Mouse (Mus musculus): ENCODE results near the gene Lrrc3c. TPM values are rescaled to one million over a fixed set of nuclear protein-coding genes. Genes with fewer than 3 reads are reported as not detected.
"Not testable (repeated sequence)": the region's sequence is repeated elsewhere in the genome, so short reads cannot be mapped to it uniquely, and the experiment has no call there.

Gene Lrrc3c
- polyA plus RNA-seq, 1 experiment from 2014 or later = not detected

DNA sequence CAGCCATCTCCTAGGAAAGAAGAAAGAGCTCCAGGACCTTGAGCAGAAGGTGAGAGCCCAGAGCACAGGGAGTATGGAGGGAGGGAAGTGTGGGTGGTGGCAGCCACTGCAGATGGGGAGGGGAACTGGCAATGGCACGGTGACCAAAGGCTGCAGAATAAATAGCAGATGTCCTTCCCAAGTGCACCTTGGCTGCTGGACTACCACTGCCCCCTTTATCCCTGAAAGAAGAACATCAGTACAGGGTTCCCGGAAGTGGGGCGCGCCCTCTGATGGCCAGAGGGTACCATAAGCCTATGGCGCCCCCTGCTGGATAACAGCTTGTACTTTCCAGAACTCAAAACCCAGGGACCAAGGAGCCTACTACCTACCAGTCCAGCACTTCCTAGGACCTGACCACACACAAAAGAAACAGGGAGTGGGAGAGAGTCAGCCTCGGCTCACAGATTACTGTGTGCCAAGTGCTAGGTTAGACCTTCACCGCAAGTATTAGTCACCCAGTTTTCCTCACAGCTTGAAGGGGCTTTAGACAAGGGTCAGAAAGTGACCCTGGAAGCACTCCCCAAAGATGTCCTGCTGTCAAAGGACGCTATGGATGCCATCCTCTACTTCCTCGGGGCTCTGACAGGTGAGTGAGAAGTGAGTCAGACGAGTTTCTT is 37.4 kb downstream of the Lrrc3c start:
- not testable (repeated sequence) for ATAC-seq (ENCODE audit: insufficient number of reproducible peaks, insufficient read depth, low FRiP score, low read depth); H3K9ac ChIP-seq (ENCODE audit: low read length); H3K4me1 ChIP-seq (ENCODE audit: control insufficient read depth in 2 of 2, insufficient read depth in 2 of 2, low read length in 2 of 2); H3K4me3 ChIP-seq (ENCODE audit: control insufficient read depth in 1 of 2, insufficient read depth in 1 of 2, low read depth in 1 of 2, low read length in 2 of 2); H3K9me3 ChIP-seq (ENCODE audit: control insufficient read depth, low read length); H3K27me3 ChIP-seq (ENCODE audit: control insufficient read depth, insufficient read depth, low read length); H3K36me3 ChIP-seq (ENCODE audit: control insufficient read depth, insufficient read depth, low read length); H3K27ac ChIP-seq (replicated peaks in 1 of 2; ENCODE audit: control insufficient read depth in 1 of 2, insufficient read depth in 1 of 2, low read depth in 2 of 2, low read length in 2 of 2); H3K4me2 ChIP-seq (ENCODE audit: low read length)
- 32% methylated on average over 10 of the region's 10 CpGs for WGBS

DNA sequence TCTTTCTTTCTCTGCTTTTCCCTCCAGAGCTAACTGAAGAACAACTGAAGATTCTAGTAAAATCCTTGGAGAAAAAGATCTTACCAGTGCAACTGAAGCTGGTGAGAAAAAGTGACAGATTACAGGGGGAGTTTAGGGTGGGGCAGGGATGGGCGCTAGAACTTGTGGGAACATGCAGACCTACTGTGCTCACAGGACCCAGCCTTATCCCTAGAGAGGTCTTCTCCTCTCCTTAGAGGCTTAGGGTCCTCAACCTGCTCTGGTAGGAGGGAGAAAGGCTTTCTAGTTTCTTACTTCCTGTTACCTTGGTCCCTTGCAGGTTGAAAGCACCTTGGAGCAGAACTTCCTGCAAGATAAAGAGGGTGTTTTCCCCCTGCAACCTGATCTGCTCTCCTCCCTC is 39.4 kb downstream of the Lrrc3c start:
- Histone ChIP-seq H3K4me3 (ENCODE audit: control insufficient read depth in 1 of 2, insufficient read depth in 1 of 2, low read depth in 1 of 2, low read length in 2 of 2) (no peak overlapping the region), H3K4me2 (ENCODE audit: low read length) (no peak overlapping the region), H3K36me3 (ENCODE audit: control insufficient read depth, insufficient read depth, low read length) (no peaks in the 10 kb centered on the region), H3K4me1 (ENCODE audit: control insufficient read depth in 2 of 2, insufficient read depth in 2 of 2, low read length in 2 of 2) (no peaks in the 10 kb centered on the region), H3K9me3 (ENCODE audit: control insufficient read depth, low read length) (no peaks in the 10 kb centered on the region), H3K27me3 (ENCODE audit: control insufficient read depth, insufficient read depth, low read length) (peaks cover 4% of the 10 kb centered on the region; the same call in 1 of the 2 replicates), H3K9ac (ENCODE audit: low read length) (no peak overlapping the region), H3K27ac (replicated peaks in 1 of 2; ENCODE audit: control insufficient read depth in 1 of 2, insufficient read depth in 1 of 2, low read depth in 2 of 2, low read length in 2 of 2) (no peak overlapping the region)
- 63% methylated on average over 1 of the region's 1 CpGs for WGBS
- no peak for ATAC-seq (ENCODE audit: insufficient number of reproducible peaks, insufficient read depth, low FRiP score, low read depth)

- no peaks in the 10 kb centered on the region for H3K36me3 ChIP-seq (ENCODE audit: control insufficient read depth, insufficient read depth, low read length)
- ATAC-seq (ENCODE audit: insufficient number of reproducible peaks, insufficient read depth, low FRiP score, low read depth) = no peak
- 49% methylated on average over 5 of the region's 5 CpGs for WGBS
- H3K4me1 ChIP-seq (ENCODE audit: control insufficient read depth in 2 of 2, insufficient read depth in 2 of 2, low read length in 2 of 2) = no peaks in the 10 kb centered on the region
- H3K27me3 ChIP-seq (ENCODE audit: control insufficient read depth, insufficient read depth, low read length) = no peaks in the 10 kb centered on the region
- no peak overlapping the region for H3K4me2 ChIP-seq (ENCODE audit: low read length)
- no peak overlapping the region for H3K4me3 ChIP-seq (ENCODE audit: control insufficient read depth in 1 of 2, insufficient read depth in 1 of 2, low read depth in 1 of 2, low read length in 2 of 2)
- H3K9me3 ChIP-seq (ENCODE audit: control insufficient read depth, low read length) = no peaks in the 10 kb centered on the region
- H3K27ac ChIP-seq (replicated peaks in 1 of 2; ENCODE audit: control insufficient read depth in 1 of 2, insufficient read depth in 1 of 2, low read depth in 2 of 2, low read length in 2 of 2) = no peak overlapping the region
- H3K9ac ChIP-seq (ENCODE audit: low read length) = no peak overlapping the region
These were observed 42.0 kb downstream of the Lrrc3c start for GRCm38 (mm10) chr11:98640091-98640490.

- ATAC-seq (ENCODE audit: insufficient number of reproducible peaks, insufficient read depth, low FRiP score, low read depth) = no peak
- H3K9ac ChIP-seq (ENCODE audit: low read length) = no peak overlapping the region
- H3K27ac ChIP-seq (replicated peaks in 1 of 2; ENCODE audit: control insufficient read depth in 1 of 2, insufficient read depth in 1 of 2, low read depth in 2 of 2, low read length in 2 of 2) = no peak overlapping the region
- H3K27me3 ChIP-seq (ENCODE audit: control insufficient read depth, insufficient read depth, low read length) = peaks cover 9% of the 10 kb centered on the region
- H3K4me3 ChIP-seq (ENCODE audit: control insufficient read depth in 1 of 2, insufficient read depth in 1 of 2, low read depth in 1 of 2, low read length in 2 of 2) = no peak overlapping the region
- H3K4me1 ChIP-seq (ENCODE audit: control insufficient read depth in 2 of 2, insufficient read depth in 2 of 2, low read length in 2 of 2) = no peaks in the 10 kb centered on the region
- H3K9me3 ChIP-seq (ENCODE audit: control insufficient read depth, low read length) = no peaks in the 10 kb centered on the region
- no peaks in the 10 kb centered on the region for H3K36me3 ChIP-seq (ENCODE audit: control insufficient read depth, insufficient read depth, low read length)
- WGBS = 80% methylated on average over 3 of the region's 3 CpGs
- H3K4me2 ChIP-seq (ENCODE audit: low read length) = no peak overlapping the region
These were observed 46.7 kb downstream of the Lrrc3c start for GRCm38 (mm10) chr11:98644757-98645156.

DNA sequence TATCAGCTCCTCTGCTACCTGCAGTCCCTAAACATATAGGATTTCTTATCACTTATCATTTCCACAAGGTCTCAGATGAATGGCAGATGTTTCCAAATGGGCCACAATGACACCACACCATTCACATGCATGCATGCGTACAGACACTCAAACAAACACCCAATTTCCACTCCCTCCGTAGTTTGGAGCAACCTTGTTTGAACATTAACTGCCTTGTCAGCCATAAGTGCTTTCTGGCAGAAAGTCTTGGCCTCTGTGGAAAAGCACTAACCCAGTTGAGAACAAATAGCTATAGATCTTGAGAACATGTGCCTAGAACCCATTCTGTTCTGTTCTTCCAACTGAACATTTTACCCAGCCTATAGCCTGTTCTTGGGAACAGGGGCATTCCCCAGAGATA is 47.9 kb downstream of the Lrrc3c start:
- Histone ChIP-seq H3K27ac (replicated peaks in 1 of 2; ENCODE audit: control insufficient read depth in 1 of 2, insufficient read depth in 1 of 2, low read depth in 2 of 2, low read length in 2 of 2) (no peak overlapping the region), H3K9me3 (ENCODE audit: control insufficient read depth, low read length) (no peaks in the 10 kb centered on the region), H3K36me3 (ENCODE audit: control insufficient read depth, insufficient read depth, low read length) (no peaks in the 10 kb centered on the region), H3K27me3 (ENCODE audit: control insufficient read depth, insufficient read depth, low read length) (peaks cover 11% of the 10 kb centered on the region), H3K4me2 (ENCODE audit: low read length) (no peak overlapping the region), H3K4me3 (ENCODE audit: control insufficient read depth in 1 of 2, insufficient read depth in 1 of 2, low read depth in 1 of 2, low read length in 2 of 2) (no peak overlapping the region), H3K9ac (ENCODE audit: low read length) (no peak overlapping the region), H3K4me1 (ENCODE audit: control insufficient read depth in 2 of 2, insufficient read depth in 2 of 2, low read length in 2 of 2) (no peaks in the 10 kb centered on the region)
- WGBS = 79% methylated on average over 2 of the region's 2 CpGs
- ATAC-seq (ENCODE audit: insufficient number of reproducible peaks, insufficient read depth, low FRiP score, low read depth) = no peak

- Histone ChIP-seq H3K4me2 (ENCODE audit: low read length) (no peak within 1 kb of the TSS), H3K27ac (replicated peaks in 1 of 2; ENCODE audit: control insufficient read depth in 1 of 2, insufficient read depth in 1 of 2, low read depth in 2 of 2, low read length in 2 of 2) (no peak within 1 kb of the TSS), H3K27me3 (ENCODE audit: control insufficient read depth, insufficient read depth, low read length) (peaks cover 11% of the 10 kb centered on the region), H3K9ac (ENCODE audit: low read length) (no peak within 1 kb of the TSS), H3K9me3 (ENCODE audit: control insufficient read depth, low read length) (no peaks in the 10 kb centered on the region), H3K36me3 (ENCODE audit: control insufficient read depth, insufficient read depth, low read length) (no peaks in the 10 kb centered on the region), H3K4me1 (ENCODE audit: control insufficient read depth in 2 of 2, insufficient read depth in 2 of 2, low read length in 2 of 2) (no peaks in the 10 kb centered on the region), H3K4me3 (ENCODE audit: control insufficient read depth in 1 of 2, insufficient read depth in 1 of 2, low read depth in 1 of 2, low read length in 2 of 2) (no peak within 1 kb of the TSS)
- no peak for ATAC-seq (ENCODE audit: insufficient number of reproducible peaks, insufficient read depth, low FRiP score, low read depth)
- 47% methylated on average over 2 of the region's 2 CpGs for WGBS
These were observed 48.4 kb downstream of the Lrrc3c start, which contains the start of gene Gsdma2 for GRCm38 (mm10) chr11:98646459-98646858. Gene Gsdma2 (plus strand): TSS chr11:98646759.

Other genes starting within 250 kb of the Lrrc3c start
- gene Ppp1r1b, start 249.9 kb upstream of the Lrrc3c start, polyA plus RNA-seq (2014; fragmentation: Nextera tagmentation; extraction: Ambion mirVana) = 42.2 and 48.3 TPM in 2 replicates
- 33.1 and 35.4 TPM in 2 replicates for gene Stard3, start 239.9 kb upstream of the Lrrc3c start, polyA plus RNA-seq (2014; fragmentation: Nextera tagmentation; extraction: Ambion mirVana)
- gene Tcap, start 214.5 kb upstream of the Lrrc3c start, polyA plus RNA-seq (2014; fragmentation: Nextera tagmentation; extraction: Ambion mirVana) = 169 and 178 TPM in 2 replicates
- 0.70 and 0.86 TPM in 2 replicates for gene Pnmt, start 211.8 kb upstream of the Lrrc3c start, polyA plus RNA-seq (2014; fragmentation: Nextera tagmentation; extraction: Ambion mirVana)
- 14.2 and 15.5 TPM in 2 replicates for gene Pgap3, start 197.8 kb upstream of the Lrrc3c start, polyA plus RNA-seq (2014; fragmentation: Nextera tagmentation; extraction: Ambion mirVana)
- 54.5 and 55.1 TPM in 2 replicates for gene Erbb2, start 185.8 kb upstream of the Lrrc3c start, polyA plus RNA-seq (2014; fragmentation: Nextera tagmentation; extraction: Ambion mirVana)
- 120 and 138 TPM in 2 replicates for gene Mien1, start 159.3 kb upstream of the Lrrc3c start, polyA plus RNA-seq (2014; fragmentation: Nextera tagmentation; extraction: Ambion mirVana)
- 0.50 TPM in 1 of 2 replicates, not detected in the other for gene Grb7, start 151.9 kb upstream of the Lrrc3c start, polyA plus RNA-seq (2014; fragmentation: Nextera tagmentation; extraction: Ambion mirVana)
- gene Ikzf3, start 52.3 kb upstream of the Lrrc3c start, polyA plus RNA-seq (2014; fragmentation: Nextera tagmentation; extraction: Ambion mirVana) = 0.19 TPM in 1 of 2 replicates, not detected in the other
- 0.16 and 0.47 TPM in 2 replicates for gene Zpbp2, start 47.2 kb upstream of the Lrrc3c start, polyA plus RNA-seq (2014; fragmentation: Nextera tagmentation; extraction: Ambion mirVana)
- 9.4 and 11.3 TPM in 2 replicates for gene Ormdl3, start 10.9 kb upstream of the Lrrc3c start, polyA plus RNA-seq (2014; fragmentation: Nextera tagmentation; extraction: Ambion mirVana)
- 0.68 TPM in 1 of 2 replicates, not detected in the other for gene Gm12355, start 27.4 kb downstream of the Lrrc3c start, polyA plus RNA-seq (2014; fragmentation: Nextera tagmentation; extraction: Ambion mirVana)
- gene Gsdma3, start 28.1 kb downstream of the Lrrc3c start, polyA plus RNA-seq (2014; fragmentation: Nextera tagmentation; extraction: Ambion mirVana) = not detected in 2 replicates
- not detected in 2 replicates for gene Gsdma2, start 48.5 kb downstream of the Lrrc3c start, polyA plus RNA-seq (2014; fragmentation: Nextera tagmentation; extraction: Ambion mirVana)
- not detected in 2 replicates for gene Gsdma, start 66.1 kb downstream of the Lrrc3c start, polyA plus RNA-seq (2014; fragmentation: Nextera tagmentation; extraction: Ambion mirVana)
- 95.3 and 120 TPM in 2 replicates for gene Psmd3, start 84.3 kb downstream of the Lrrc3c start, polyA plus RNA-seq (2014; fragmentation: Nextera tagmentation; extraction: Ambion mirVana)
- not detected in 2 replicates for gene Csf3, start 103.0 kb downstream of the Lrrc3c start, polyA plus RNA-seq (2014; fragmentation: Nextera tagmentation; extraction: Ambion mirVana)
- gene Med24, start 131.1 kb downstream of the Lrrc3c start, polyA plus RNA-seq (2014; fragmentation: Nextera tagmentation; extraction: Ambion mirVana) = 28.5 and 31.0 TPM in 2 replicates
- gene Thra, start 142.3 kb downstream of the Lrrc3c start, polyA plus RNA-seq (2014; fragmentation: Nextera tagmentation; extraction: Ambion mirVana) = 45.3 and 55.6 TPM in 2 replicates
- gene Nr1d1, start 177.0 kb downstream of the Lrrc3c start, polyA plus RNA-seq (2014; fragmentation: Nextera tagmentation; extraction: Ambion mirVana) = 6.0 and 6.4 TPM in 2 replicates
- 13.3 and 15.3 TPM in 2 replicates for gene Msl1, start 197.2 kb downstream of the Lrrc3c start, polyA plus RNA-seq (2014; fragmentation: Nextera tagmentation; extraction: Ambion mirVana)
- gene Casc3, start 206.6 kb downstream of the Lrrc3c start, polyA plus RNA-seq (2014; fragmentation: Nextera tagmentation; extraction: Ambion mirVana) = 22.6 and 22.9 TPM in 2 replicates
- gene Rapgefl1, start 238.5 kb downstream of the Lrrc3c start, polyA plus RNA-seq (2014; fragmentation: Nextera tagmentation; extraction: Ambion mirVana) = 0.82 and 0.95 TPM in 2 replicates